Mouse (Mus musculus) CD4-positive helper T cell, adult 2 months (primary cell): Measurements from ENCODE around the gene Kpna3.

Source experiments
- DNase-seq: peaks from one replicate; pipeline ENCODE4 v3.0.0-alpha.2; 2012; ENCODE audit warnings: low read depth, missing footprints, low spot score

The Kpna3 gene

GRCm38 (mm10) chr14:61439661-61440559, at the start of gene Kpna3:
Gene Kpna3, minus strand, starts transcription at chr14:61439874.
- DNase-seq, result peak; percentile 99

GRCm38 (mm10) chr14:61460365-61460764, 20.7 kb upstream of the Kpna3 start:
- DNase-seq, result no peak

- DNase-seq, result no peak
These were observed 17.8 kb upstream of the Kpna3 start for GRCm38 (mm10) chr14:61457468-61457867.

- DNase-seq, result no peak
These were observed 15.9 kb upstream of the Kpna3 start for GRCm38 (mm10) chr14:61455571-61455970.

GRCm38 (mm10) chr14:61453032-61453431, 13.4 kb upstream of the Kpna3 start:
- no peak for DNase-seq

- no peak for DNase-seq
These were observed 12.8 kb upstream of the Kpna3 start for GRCm38 (mm10) chr14:61452481-61452880.

GRCm38 (mm10) chr14:61447775-61448174, 8.1 kb upstream of the Kpna3 start:
- no peak for DNase-seq

- DNase-seq, result peak; percentile 60
These were observed 473 bp downstream of the Kpna3 start for GRCm38 (mm10) chr14:61439141-61439660.

GRCm38 (mm10) chr14:61438171-61438945, 1.3 kb downstream of the Kpna3 start:
- peak; percentile 29 for DNase-seq

- no peak for DNase-seq
These were observed 2.8 kb downstream of the Kpna3 start for GRCm38 (mm10) chr14:61436866-61437265.

GRCm38 (mm10) chr14:61428126-61428787, 11.4 kb downstream of the Kpna3 start:
- DNase-seq, result no peak

GRCm38 (mm10) chr14:61427095-61427494, 12.6 kb downstream of the Kpna3 start:
- peak; percentile 49 for DNase-seq

GRCm38 (mm10) chr14:61425080-61425665, 14.5 kb downstream of the Kpna3 start:
- DNase-seq, result no peak

- DNase-seq, result no peak
These were observed 24.0 kb downstream of the Kpna3 start for GRCm38 (mm10) chr14:61415719-61416118.

GRCm38 (mm10) chr14:61415311-61415710, 24.4 kb downstream of the Kpna3 start:
- no peak for DNase-seq

- DNase-seq, result no peak
These were observed 24.9 kb downstream of the Kpna3 start for GRCm38 (mm10) chr14:61414808-61415207.

- DNase-seq, result no peak
These were observed 25.5 kb downstream of the Kpna3 start for GRCm38 (mm10) chr14:61414199-61414598.

- no peak for DNase-seq
These were observed 26.0 kb downstream of the Kpna3 start for GRCm38 (mm10) chr14:61413686-61414085.

GRCm38 (mm10) chr14:61410020-61410419, 29.7 kb downstream of the Kpna3 start:
- DNase-seq, result peak; percentile 25

- no peak for DNase-seq
These were observed 32.6 kb downstream of the Kpna3 start for GRCm38 (mm10) chr14:61407055-61407454.

- DNase-seq, result no peak
These were observed 33.9 kb downstream of the Kpna3 start for GRCm38 (mm10) chr14:61405761-61406160.
